Mouse (Mus musculus) MEL (cell line): ENCODE measurements around the gene Ccnj. TPM values are rescaled to one million over a fixed set of nuclear protein-coding genes. Genes with fewer than 3 reads are reported as not detected.

Source experiments
- DNase-seq: peaks from one replicate; pipeline ENCODE4 v3.0.0; 2011; ENCODE audit warnings: low read depth, low spot score
- H3K27ac ChIP-seq: 2 replicates; pipeline ENCODE4 v1.5.1; 2012; ENCODE audit warnings: low read depth, mild to moderate bottlenecking, control low read depth, low read length, moderate library complexity; ENCODE audit not compliant: control insufficient read depth
- H3K27me3 ChIP-seq, 2 experiments: fragments of 150-350 bp in 1 of 2; sonication (generic) in 1 of 2; 2 replicates each; pipeline ENCODE4 v1.6.1; 2012; ENCODE audit warnings: low read length in 2 of 2, mild to moderate bottlenecking in 2 of 2, improper control_type of control experiment in 1 of 2, moderate library complexity in 1 of 2; ENCODE audit not compliant: insufficient read depth in 2 of 2, control insufficient read depth in 1 of 2
- H3K36me3 ChIP-seq, 2 experiments: 2 replicates each; pipeline ENCODE4 v1.6.1; 2012 to 2014; ENCODE audit warnings: low read length in 2 of 2, improper control_type of control experiment in 1 of 2, inconsistent platforms in 1 of 2, mild to moderate bottlenecking in 1 of 2; ENCODE audit not compliant: insufficient read depth in 2 of 2, control insufficient read depth in 1 of 2
- H3K4me1 ChIP-seq, 2 experiments: fragments of 150-350 bp in 1 of 2; sonication (generic) in 1 of 2; 2 replicates each; pipeline ENCODE4 v1.6.1; 2012; ENCODE audit warnings: low read length in 2 of 2, improper control_type of control experiment in 1 of 2, mild to moderate bottlenecking in 1 of 2; ENCODE audit not compliant: insufficient read depth in 2 of 2, control insufficient read depth in 1 of 2
- H3K4me3 ChIP-seq, 2 experiments: fragments of 150-350 bp in 1 of 2; sonication (generic) in 1 of 2; 2 replicates each; pipeline ENCODE4 v1.5.1; 2012; ENCODE audit warnings: low read depth in 2 of 2, low read length in 2 of 2, mild to moderate bottlenecking in 2 of 2, moderate library complexity in 2 of 2, control low read depth in 1 of 2, improper control_type of control experiment in 1 of 2; ENCODE audit not compliant: control insufficient read depth in 1 of 2, insufficient read depth in 1 of 2
- H3K79me2 ChIP-seq: 2 replicates; pipeline ENCODE4 v1.6.1; 2012; ENCODE audit warnings: mild to moderate bottlenecking, low read length, moderate library complexity; ENCODE audit not compliant: control insufficient read depth, poor library complexity, insufficient read depth
- H3K9ac ChIP-seq: 2 replicates; pipeline ENCODE4 v1.6.1; 2012; ENCODE audit warnings: low read depth, mild to moderate bottlenecking, control low read depth, low read length, moderate library complexity; ENCODE audit not compliant: control insufficient read depth, poor library complexity, severe bottlenecking
- H3K9me3 ChIP-seq: fragments of 150-350 bp; sonication (generic); replicated peaks from 2 replicates; pipeline ENCODE4 v1.6.1; 2012; ENCODE audit warnings: mild to moderate bottlenecking, low read length, improper control_type of control experiment, moderate library complexity; ENCODE audit not compliant: insufficient read depth
- BHLHE40 ChIP-seq: IDR thresholded peaks from 2 replicates; pipeline ENCODE4 v1.6.1; 2012; ENCODE audit warnings: low read depth, mild to moderate bottlenecking, inconsistent platforms, low read length, improper control_type of control experiment, borderline replicate concordance
- CHD1 ChIP-seq: IDR thresholded peaks from 2 replicates; pipeline ENCODE4 v1.6.1; 2012; ENCODE audit warnings: low read depth, mild to moderate bottlenecking, inconsistent platforms, low read length, improper control_type of control experiment
- CHD2 ChIP-seq: IDR thresholded peaks from 2 replicates; pipeline ENCODE4 v1.6.1; 2011; ENCODE audit warnings: low read length, improper control_type of control experiment
- CTCF ChIP-seq, 3 experiments: IDR thresholded peaks in 2 of 3; conservative IDR thresholded peaks in 1 of 3; 2 replicates each; pipeline ENCODE4 v1.5.1; 2011 to 2012; ENCODE audit warnings: low read length in 3 of 3, low read depth in 2 of 3, mild to moderate bottlenecking in 2 of 3, improper control_type of control experiment in 1 of 3, inconsistent platforms in 1 of 3, mixed read lengths in 1 of 3, moderate library complexity in 1 of 3; ENCODE audit not compliant: control insufficient read depth in 1 of 3, insufficient read depth in 1 of 3, poor library complexity in 1 of 3, severe bottlenecking in 1 of 3
- E2F4 ChIP-seq: IDR thresholded peaks from 2 replicates; pipeline ENCODE4 v1.6.1; 2011; ENCODE audit warnings: low read depth, low read length, improper control_type of control experiment, borderline replicate concordance
- ELF1 ChIP-seq: IDR thresholded peaks from 2 replicates; pipeline ENCODE4 v1.6.1; 2014; ENCODE audit warnings: low read depth, mild to moderate bottlenecking, inconsistent platforms, low read length, improper control_type of control experiment, moderate library complexity
- EP300 ChIP-seq, 2 experiments: IDR thresholded peaks; 2 replicates each; pipeline ENCODE4 v1.6.1; 2011; ENCODE audit warnings: improper control_type of control experiment in 2 of 2, low read length in 2 of 2, low read depth in 1 of 2, mild to moderate bottlenecking in 1 of 2
- ETS1 ChIP-seq: IDR thresholded peaks from 2 replicates; pipeline ENCODE4 v1.6.1; 2012; ENCODE audit warnings: low read depth, mild to moderate bottlenecking, inconsistent platforms, low read length, improper control_type of control experiment, moderate library complexity
- GABPA ChIP-seq: IDR thresholded peaks from 2 replicates; pipeline ENCODE4 v1.6.1; 2012; ENCODE audit warnings: low read depth, mild to moderate bottlenecking, inconsistent platforms, low read length, improper control_type of control experiment, moderate library complexity
- GATA1 ChIP-seq: IDR thresholded peaks from 2 replicates; pipeline ENCODE4 v1.6.1; 2011; ENCODE audit warnings: low read depth, low read length, improper control_type of control experiment
- HCFC1 ChIP-seq: IDR thresholded peaks from 2 replicates; pipeline ENCODE4 v1.6.1; 2012; ENCODE audit warnings: low read depth, mild to moderate bottlenecking, inconsistent platforms, low read length, improper control_type of control experiment, moderate library complexity
- JUND ChIP-seq: IDR thresholded peaks from 2 replicates; pipeline ENCODE4 v1.6.1; 2011; ENCODE audit warnings: low read depth, mild to moderate bottlenecking, improper control_type of control experiment, low read length
- KAT2A ChIP-seq: conservative IDR thresholded peaks from 2 replicates; pipeline ENCODE4 v1.6.1; 2012; ENCODE audit warnings: low read depth, low read length, improper control_type of control experiment, inconsistent platforms
- MAFK ChIP-seq: IDR thresholded peaks from 2 replicates; pipeline ENCODE4 v1.6.1; 2011; ENCODE audit warnings: low read depth, mild to moderate bottlenecking, low read length, improper control_type of control experiment, borderline replicate concordance
- MAX ChIP-seq: IDR thresholded peaks from 2 replicates; pipeline ENCODE4 v1.6.1; 2011; ENCODE audit warnings: low read length, improper control_type of control experiment
- MAZ ChIP-seq: IDR thresholded peaks from 2 replicates; pipeline ENCODE4 v1.6.1; 2012; ENCODE audit warnings: low read depth, mild to moderate bottlenecking, inconsistent platforms, low read length, improper control_type of control experiment
- MEF2A ChIP-seq: IDR thresholded peaks from 2 replicates; pipeline ENCODE4 v1.6.1; 2014; ENCODE audit warnings: low read depth, mild to moderate bottlenecking, inconsistent platforms, low read length, improper control_type of control experiment; ENCODE audit not compliant: poor library complexity, insufficient replicate concordance, severe bottlenecking; ENCODE audit errors: extremely low read depth
- MXI1 ChIP-seq: IDR thresholded peaks from 2 replicates; pipeline ENCODE4 v1.6.1; 2011; ENCODE audit warnings: mild to moderate bottlenecking, low read depth, low read length, improper control_type of control experiment
- MYB ChIP-seq: IDR thresholded peaks from 2 replicates; pipeline ENCODE4 v1.6.1; 2011; ENCODE audit warnings: mild to moderate bottlenecking, low read depth, low read length, improper control_type of control experiment
- MYC ChIP-seq: IDR thresholded peaks from 2 replicates; pipeline ENCODE4 v1.6.1; 2011; ENCODE audit warnings: low read depth, mild to moderate bottlenecking, low read length, improper control_type of control experiment, moderate library complexity
- NELFE ChIP-seq: IDR thresholded peaks from 2 replicates; pipeline ENCODE4 v1.6.1; 2011; ENCODE audit warnings: low read depth, low read length, improper control_type of control experiment
- NRF1 ChIP-seq: IDR thresholded peaks from 2 replicates; pipeline ENCODE4 v1.6.1; 2014; ENCODE audit warnings: low read depth, mild to moderate bottlenecking, inconsistent platforms, low read length, improper control_type of control experiment, moderate library complexity; ENCODE audit not compliant: poor library complexity, insufficient read depth, severe bottlenecking
- POLR2A ChIP-seq, 2 experiments: IDR thresholded peaks; 2 replicates each; pipeline ENCODE4 v1.6.1; 2011 to 2012; ENCODE audit warnings: low read length in 2 of 2, mild to moderate bottlenecking in 2 of 2, control low read depth in 1 of 2, improper control_type of control experiment in 1 of 2, low read depth in 1 of 2, moderate library complexity in 1 of 2; ENCODE audit not compliant: control insufficient read depth in 1 of 2, insufficient read depth in 1 of 2, poor library complexity in 1 of 2
- POLR2AphosphoS2 ChIP-seq: IDR thresholded peaks from 2 replicates; pipeline ENCODE4 v1.6.1; 2011; ENCODE audit warnings: low read length, improper control_type of control experiment
- POLR2AphosphoS5 ChIP-seq: IDR thresholded peaks from 2 replicates; pipeline ENCODE4 v1.6.1; 2012; ENCODE audit warnings: low read depth, borderline replicate concordance, mild to moderate bottlenecking, inconsistent platforms, low read length, moderate library complexity, mixed read lengths
- RAD21 ChIP-seq: IDR thresholded peaks from 2 replicates; pipeline ENCODE4 v1.6.1; 2011; ENCODE audit warnings: mild to moderate bottlenecking, low read depth, low read length, improper control_type of control experiment
- RCOR1 ChIP-seq: IDR thresholded peaks from 2 replicates; pipeline ENCODE4 v1.6.1; 2012; ENCODE audit warnings: low read depth, mild to moderate bottlenecking, inconsistent platforms, low read length, improper control_type of control experiment
- SIN3A ChIP-seq: IDR thresholded peaks from 2 replicates; pipeline ENCODE4 v1.6.1; 2012; ENCODE audit warnings: low read length, improper control_type of control experiment, inconsistent platforms
- SMC3 ChIP-seq: IDR thresholded peaks from 2 replicates; pipeline ENCODE4 v1.6.1; 2011; ENCODE audit warnings: low read depth, low read length, improper control_type of control experiment
- TAL1 ChIP-seq: IDR thresholded peaks from 2 replicates; pipeline ENCODE4 v1.6.1; 2012; ENCODE audit warnings: mild to moderate bottlenecking, inconsistent platforms, low read length, moderate library complexity, mixed read lengths
- TBP ChIP-seq: IDR thresholded peaks from 2 replicates; pipeline ENCODE4 v1.8.0; 2011; ENCODE audit warnings: low read depth, low read length, improper control_type of control experiment
- TCF12 ChIP-seq: IDR thresholded peaks from 2 replicates; pipeline ENCODE4 v1.6.1; 2014; ENCODE audit warnings: low read depth, mild to moderate bottlenecking, inconsistent platforms, low read length, improper control_type of control experiment, moderate library complexity
- UBTF ChIP-seq: IDR thresholded peaks from 2 replicates; pipeline ENCODE4 v1.6.1; 2012; ENCODE audit warnings: low read depth, mild to moderate bottlenecking, inconsistent platforms, low read length, improper control_type of control experiment, moderate library complexity, borderline replicate concordance; ENCODE audit not compliant: insufficient read depth
- USF1 ChIP-seq: IDR thresholded peaks from 2 replicates; pipeline ENCODE4 v1.6.1; 2014; ENCODE audit warnings: low read depth, mild to moderate bottlenecking, inconsistent platforms, low read length, improper control_type of control experiment, moderate library complexity
- ZC3H11A ChIP-seq: IDR thresholded peaks from 2 replicates; pipeline ENCODE4 v1.6.1; 2012; ENCODE audit warnings: low read depth, mild to moderate bottlenecking, inconsistent platforms, low read length, improper control_type of control experiment
- ZKSCAN1 ChIP-seq: IDR thresholded peaks from 2 replicates; pipeline ENCODE4 v1.6.1; 2012; ENCODE audit warnings: low read depth, mild to moderate bottlenecking, inconsistent platforms, low read length, improper control_type of control experiment, moderate library complexity
- ZMIZ1 ChIP-seq: IDR thresholded peaks from 2 replicates; pipeline ENCODE4 v1.6.1; 2012; ENCODE audit warnings: low read depth, mild to moderate bottlenecking, inconsistent platforms, low read length, improper control_type of control experiment, moderate library complexity
- ZNF384 ChIP-seq: IDR thresholded peaks from 2 replicates; pipeline ENCODE4 v1.6.1; 2012; ENCODE audit warnings: low read depth, mild to moderate bottlenecking, inconsistent platforms, low read length, improper control_type of control experiment
- polyA plus RNA-seq, 2 experiments: library from polyadenylated mRNA; stranded (reverse) in 1 of 2; unstranded in 1 of 2; fragments of >175 nt in 1 of 2; fragments of >200 nt in 1 of 2; gene quantifications; 2 replicates each; pipeline versions ENCODE4 v1.2.1 to v1.2.4; 2012; ENCODE audit warnings: low replicate concordance in 2 of 2, low read depth in 1 of 2; ENCODE audit not compliant: insufficient read length in 2 of 2, insufficient read depth in 1 of 2, missing spikeins in 1 of 2
- total RNA-seq: library from RNA; depleted of rRNA; stranded (reverse); fragments of 300-350 nt; gene quantifications from 2 replicates; pipeline ENCODE4 v1.2.3, GENCODE M21; 2012

Ccnj gene
- total and polyA plus RNA-seq, 3 experiments: 8.5 to 10.7 TPM; not detected in 1

- H3K36me3 ChIP-seq: peaks cover 0 to 9% of the 10 kb centered on the region in 2 experiments; a peak in 2 of 4 replicates
- peak overlapping the region; percentile 85 for H3K27ac ChIP-seq
- H3K9me3 ChIP-seq: no peaks in the 10 kb centered on the region
- 0 out of 2 replicates have a peak overlapping the region, but pooled peaks have one; percentile 33 for H3K9ac ChIP-seq
- H3K4me1 ChIP-seq: peaks cover 2 to 18% of the 10 kb centered on the region in 2 experiments; a peak in 3 of 4 replicates
- peak; percentile 90 for DNase-seq
- peak overlapping the region; percentile 45 to 48; a peak in 3 of 4 replicates for H3K4me3 ChIP-seq
- H3K27me3 ChIP-seq: no peaks in the 10 kb centered on the region
- no peaks in the 10 kb centered on the region for H3K79me2 ChIP-seq
- TF ChIP-seq MAFK: peak; percentile 80
- peak; percentile 98 for TF ChIP-seq MEF2A
- TF ChIP-seq E2F4: 0 out of 2 replicates have a peak, but pooled peaks have one; percentile 32
- TF ChIP-seq MXI1: peak; percentile 82
- no peak for TF ChIP-seq ZC3H11A
- TF ChIP-seq NELFE: no peak
- TF ChIP-seq KAT2A: no peak
- peak; percentile 93 for TF ChIP-seq SIN3A
- peak; percentile 90 for TF ChIP-seq RCOR1
- TF ChIP-seq ZMIZ1: no peak
- TF ChIP-seq ZNF384: peak; percentile 81
- TF ChIP-seq TCF12: peak; percentile 92
- TF ChIP-seq JUND: no peak; the same call in 1 of the 2 replicates
- no peak for TF ChIP-seq NRF1
- no peak for TF ChIP-seq GABPA
- peak; percentile 75 for TF ChIP-seq TAL1
- no peak for TF ChIP-seq POLR2AphosphoS2
- TF ChIP-seq POLR2AphosphoS5: no peak
- peak; percentile 81 for TF ChIP-seq MAX
- no peak; the same call in 1 of the 2 replicates for TF ChIP-seq RAD21
- TF ChIP-seq USF1: no peak
- peak; percentile 98 for TF ChIP-seq ETS1
- TF ChIP-seq TBP: no peak
- no peak for TF ChIP-seq ZKSCAN1
- TF ChIP-seq EP300 (IDR thresholded peaks at IDR 0.05; ENCODE audit: low read depth in 1 of 2, low read length in 2 of 2): peak; percentile 94 to 97
- peak; percentile 67 for TF ChIP-seq HCFC1
- no peak for TF ChIP-seq UBTF
- TF ChIP-seq POLR2A (IDR thresholded peaks at IDR 0.05; ENCODE audit: control insufficient read depth in 1 of 2, insufficient read depth in 1 of 2, low read depth in 1 of 2, low read length in 2 of 2, poor library complexity in 1 of 2): no peak
- TF ChIP-seq CHD2: peak; percentile 12; the same call in 1 of the 2 replicates
- peak; percentile 58; the same call in 1 of the 2 replicates for TF ChIP-seq ELF1
- peak in 2 of 3 experiments; percentile 11 to 31; a peak in 2 of 6 replicates for TF ChIP-seq CTCF (IDR thresholded peaks at IDR 0.05 in 2 of 3, conservative IDR thresholded peaks at IDR 0.05 in 1 of 3; ENCODE audit: control insufficient read depth in 1 of 3, insufficient read depth in 1 of 3, low read depth in 2 of 3, low read length in 3 of 3, poor library complexity in 1 of 3, severe bottlenecking in 1 of 3)
- peak; percentile 93 for TF ChIP-seq BHLHE40
- no peak; the same call in 1 of the 2 replicates for TF ChIP-seq MAZ
- no peak; the same call in 1 of the 2 replicates for TF ChIP-seq SMC3
- peak; percentile 94 for TF ChIP-seq MYC
- no peak for TF ChIP-seq CHD1
- TF ChIP-seq GATA1: peak; percentile 97
- no peak for TF ChIP-seq MYB
Measured at GRCm38 (mm10) chr19:40818764-40819163, 12.3 kb upstream of the Ccnj start.
